Mouse (Mus musculus) MEL (cell line): ENCODE measurements at regions not wholly inside any gene's neighbourhood (a gene's known extent, or its start where the extent isn't known, plus 50 kb on each side); places are given as distances from the start of the nearest gene placed in this dataset.

Source experiments
- DNase-seq: peaks from one replicate; pipeline ENCODE4 v3.0.0; 2011; ENCODE audit warnings: low read depth, low spot score
- H3K27ac ChIP-seq: 2 replicates; pipeline ENCODE4 v1.5.1; 2012; ENCODE audit warnings: low read depth, mild to moderate bottlenecking, control low read depth, low read length, moderate library complexity; ENCODE audit not compliant: control insufficient read depth
- H3K27me3 ChIP-seq, 2 experiments: fragments of 150-350 bp in 1 of 2; sonication (generic) in 1 of 2; 2 replicates each; pipeline ENCODE4 v1.6.1; 2012; ENCODE audit warnings: low read length in 2 of 2, mild to moderate bottlenecking in 2 of 2, improper control_type of control experiment in 1 of 2, moderate library complexity in 1 of 2; ENCODE audit not compliant: insufficient read depth in 2 of 2, control insufficient read depth in 1 of 2
- H3K36me3 ChIP-seq, 2 experiments: 2 replicates each; pipeline ENCODE4 v1.6.1; 2012 to 2014; ENCODE audit warnings: low read length in 2 of 2, improper control_type of control experiment in 1 of 2, inconsistent platforms in 1 of 2, mild to moderate bottlenecking in 1 of 2; ENCODE audit not compliant: insufficient read depth in 2 of 2, control insufficient read depth in 1 of 2
- H3K4me1 ChIP-seq, 2 experiments: fragments of 150-350 bp in 1 of 2; sonication (generic) in 1 of 2; 2 replicates each; pipeline ENCODE4 v1.6.1; 2012; ENCODE audit warnings: low read length in 2 of 2, improper control_type of control experiment in 1 of 2, mild to moderate bottlenecking in 1 of 2; ENCODE audit not compliant: insufficient read depth in 2 of 2, control insufficient read depth in 1 of 2
- H3K4me3 ChIP-seq, 2 experiments: fragments of 150-350 bp in 1 of 2; sonication (generic) in 1 of 2; 2 replicates each; pipeline ENCODE4 v1.5.1; 2012; ENCODE audit warnings: low read depth in 2 of 2, low read length in 2 of 2, mild to moderate bottlenecking in 2 of 2, moderate library complexity in 2 of 2, control low read depth in 1 of 2, improper control_type of control experiment in 1 of 2; ENCODE audit not compliant: control insufficient read depth in 1 of 2, insufficient read depth in 1 of 2
- H3K79me2 ChIP-seq: 2 replicates; pipeline ENCODE4 v1.6.1; 2012; ENCODE audit warnings: mild to moderate bottlenecking, low read length, moderate library complexity; ENCODE audit not compliant: control insufficient read depth, poor library complexity, insufficient read depth
- H3K9ac ChIP-seq: 2 replicates; pipeline ENCODE4 v1.6.1; 2012; ENCODE audit warnings: low read depth, mild to moderate bottlenecking, control low read depth, low read length, moderate library complexity; ENCODE audit not compliant: control insufficient read depth, poor library complexity, severe bottlenecking
- H3K9me3 ChIP-seq: fragments of 150-350 bp; sonication (generic); replicated peaks from 2 replicates; pipeline ENCODE4 v1.6.1; 2012; ENCODE audit warnings: mild to moderate bottlenecking, low read length, improper control_type of control experiment, moderate library complexity; ENCODE audit not compliant: insufficient read depth
- BHLHE40 ChIP-seq: IDR thresholded peaks from 2 replicates; pipeline ENCODE4 v1.6.1; 2012; ENCODE audit warnings: low read depth, mild to moderate bottlenecking, inconsistent platforms, low read length, improper control_type of control experiment, borderline replicate concordance
- CHD2 ChIP-seq: IDR thresholded peaks from 2 replicates; pipeline ENCODE4 v1.6.1; 2011; ENCODE audit warnings: low read length, improper control_type of control experiment
- CTCF ChIP-seq, 3 experiments: IDR thresholded peaks in 2 of 3; conservative IDR thresholded peaks in 1 of 3; 2 replicates each; pipeline ENCODE4 v1.5.1; 2011 to 2012; ENCODE audit warnings: low read length in 3 of 3, low read depth in 2 of 3, mild to moderate bottlenecking in 2 of 3, improper control_type of control experiment in 1 of 3, inconsistent platforms in 1 of 3, mixed read lengths in 1 of 3, moderate library complexity in 1 of 3; ENCODE audit not compliant: control insufficient read depth in 1 of 3, insufficient read depth in 1 of 3, poor library complexity in 1 of 3, severe bottlenecking in 1 of 3
- E2F4 ChIP-seq: IDR thresholded peaks from 2 replicates; pipeline ENCODE4 v1.6.1; 2011; ENCODE audit warnings: low read depth, low read length, improper control_type of control experiment, borderline replicate concordance
- ELF1 ChIP-seq: IDR thresholded peaks from 2 replicates; pipeline ENCODE4 v1.6.1; 2014; ENCODE audit warnings: low read depth, mild to moderate bottlenecking, inconsistent platforms, low read length, improper control_type of control experiment, moderate library complexity
- ETS1 ChIP-seq: IDR thresholded peaks from 2 replicates; pipeline ENCODE4 v1.6.1; 2012; ENCODE audit warnings: low read depth, mild to moderate bottlenecking, inconsistent platforms, low read length, improper control_type of control experiment, moderate library complexity
- GABPA ChIP-seq: IDR thresholded peaks from 2 replicates; pipeline ENCODE4 v1.6.1; 2012; ENCODE audit warnings: low read depth, mild to moderate bottlenecking, inconsistent platforms, low read length, improper control_type of control experiment, moderate library complexity
- GATA1 ChIP-seq: IDR thresholded peaks from 2 replicates; pipeline ENCODE4 v1.6.1; 2011; ENCODE audit warnings: low read depth, low read length, improper control_type of control experiment
- JUND ChIP-seq: IDR thresholded peaks from 2 replicates; pipeline ENCODE4 v1.6.1; 2011; ENCODE audit warnings: low read depth, mild to moderate bottlenecking, improper control_type of control experiment, low read length
- KAT2A ChIP-seq: conservative IDR thresholded peaks from 2 replicates; pipeline ENCODE4 v1.6.1; 2012; ENCODE audit warnings: low read depth, low read length, improper control_type of control experiment, inconsistent platforms
- MYB ChIP-seq: IDR thresholded peaks from 2 replicates; pipeline ENCODE4 v1.6.1; 2011; ENCODE audit warnings: mild to moderate bottlenecking, low read depth, low read length, improper control_type of control experiment
- NELFE ChIP-seq: IDR thresholded peaks from 2 replicates; pipeline ENCODE4 v1.6.1; 2011; ENCODE audit warnings: low read depth, low read length, improper control_type of control experiment
- POLR2AphosphoS5 ChIP-seq: IDR thresholded peaks from 2 replicates; pipeline ENCODE4 v1.6.1; 2012; ENCODE audit warnings: low read depth, borderline replicate concordance, mild to moderate bottlenecking, inconsistent platforms, low read length, moderate library complexity, mixed read lengths
- SIN3A ChIP-seq: IDR thresholded peaks from 2 replicates; pipeline ENCODE4 v1.6.1; 2012; ENCODE audit warnings: low read length, improper control_type of control experiment, inconsistent platforms
- TAL1 ChIP-seq: IDR thresholded peaks from 2 replicates; pipeline ENCODE4 v1.6.1; 2012; ENCODE audit warnings: mild to moderate bottlenecking, inconsistent platforms, low read length, moderate library complexity, mixed read lengths
- TCF12 ChIP-seq: IDR thresholded peaks from 2 replicates; pipeline ENCODE4 v1.6.1; 2014; ENCODE audit warnings: low read depth, mild to moderate bottlenecking, inconsistent platforms, low read length, improper control_type of control experiment, moderate library complexity
- ZMIZ1 ChIP-seq: IDR thresholded peaks from 2 replicates; pipeline ENCODE4 v1.6.1; 2012; ENCODE audit warnings: low read depth, mild to moderate bottlenecking, inconsistent platforms, low read length, improper control_type of control experiment, moderate library complexity

GRCm38 (mm10) chr8:8978969-8979368, 288.6 kb upstream of the Arglu1 start:
- Histone ChIP-seq H3K9me3 (no peaks in the 10 kb centered on the region), H3K4me1 (no peaks in the 10 kb centered on the region), H3K36me3 (no peaks in the 10 kb centered on the region), H3K9ac (no peak overlapping the region), H3K4me3 (no peak overlapping the region), H3K27me3 (no peaks in the 10 kb centered on the region), H3K27ac (no peak overlapping the region)
- DNase-seq: no peak
- no peak for TF ChIP-seq ETS1
- TF ChIP-seq, all 39 proteins: peak for 0
- no peaks in the 10 kb centered on the region for H3K79me2 ChIP-seq

DNA sequence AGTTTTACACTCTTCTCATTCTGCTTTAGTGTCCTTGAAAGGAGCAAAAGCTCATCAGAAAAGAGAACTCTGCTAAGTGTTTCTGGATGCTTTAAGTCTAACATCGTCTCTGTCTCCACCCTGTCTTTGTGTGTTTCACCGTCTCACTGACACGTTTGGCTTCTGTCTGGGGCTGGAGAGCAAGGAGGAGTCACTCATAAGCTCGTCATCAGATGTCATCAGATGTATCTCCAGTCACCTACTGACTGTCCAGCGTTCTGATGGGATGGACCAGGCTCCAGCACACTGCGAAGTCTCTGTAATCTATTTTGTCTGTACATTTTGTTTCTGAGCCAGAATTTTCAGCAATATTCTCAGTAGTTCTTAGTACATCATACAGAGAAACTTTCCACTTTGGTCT, 283.4 kb upstream of the Arglu1 start:
- no peaks in the 10 kb centered on the region for H3K79me2 ChIP-seq
- no peak overlapping the region for H3K9ac ChIP-seq
- H3K4me3 ChIP-seq: no peak overlapping the region
- TF ChIP-seq GABPA (no peak), E2F4 (no peak), ETS1 (no peak), ELF1 (no peak), TAL1 (no peak), BHLHE40 (no peak), GATA1 (no peak), JUND (no peak)
- H3K36me3 ChIP-seq: no peaks in the 10 kb centered on the region
- H3K27ac ChIP-seq: no peak overlapping the region
- no peaks in the 10 kb centered on the region for H3K27me3 ChIP-seq
- no peaks in the 10 kb centered on the region for H3K4me1 ChIP-seq
- no peak for DNase-seq
- no peaks in the 10 kb centered on the region for H3K9me3 ChIP-seq

- Histone ChIP-seq H3K9ac (no peak overlapping the region), H3K79me2 (no peaks in the 10 kb centered on the region), H3K4me3 (no peak overlapping the region), H3K4me1 (no peaks in the 10 kb centered on the region), H3K9me3 (no peaks in the 10 kb centered on the region), H3K36me3 (no peaks in the 10 kb centered on the region), H3K27ac (no peak overlapping the region), H3K27me3 (no peaks in the 10 kb centered on the region)
- peak; percentile 5 for DNase-seq
- TF ChIP-seq KAT2A (no peak), ZMIZ1 (no peak), NELFE (no peak), ETS1 (no peak), TCF12 (no peak), E2F4 (no peak), JUND (no peak), POLR2AphosphoS5 (no peak), ELF1 (no peak), CTCF (IDR thresholded peaks at IDR 0.05 in 2 of 3, conservative IDR thresholded peaks at IDR 0.05 in 1 of 3; ENCODE audit: control insufficient read depth in 1 of 3, insufficient read depth in 1 of 3, low read depth in 2 of 3, low read length in 3 of 3, poor library complexity in 1 of 3, severe bottlenecking in 1 of 3) (no peak), CHD2 (no peak), SIN3A (no peak), MYB (no peak)
Measured at GRCm38 (mm10) chr8:8973334-8973733, 283.0 kb upstream of the Arglu1 start.
